Mouse (Mus musculus) bone marrow, adult 2 months (tissue): ENCODE data around the gene Nbas.

Experiments
- CTCF ChIP-seq: fragments of 200-500 bp; IDR thresholded peaks from 2 replicates; pipeline ENCODE4 v1.5.1; 2011; ENCODE audit warnings: low read length, control low read depth; ENCODE audit not compliant: control insufficient read depth, insufficient read depth
- POLR2A ChIP-seq: fragments of 200-500 bp; IDR thresholded peaks from 2 replicates; pipeline ENCODE4 v1.6.1; 2011; ENCODE audit warnings: low read depth, mild to moderate bottlenecking, control low read depth, low read length, borderline replicate concordance; ENCODE audit not compliant: control insufficient read depth

- TF ChIP-seq CTCF (no peak), POLR2A (no peak)
Measured at GRCm38 (mm10) chr12:13460223-13460853, 191.4 kb downstream of the Nbas start.
